Mouse (Mus musculus): ENCODE measurements around the gene Aire. TPM values are rescaled to one million over a fixed set of nuclear protein-coding genes. Genes with fewer than 3 reads are reported as not detected.
"Not testable (repeated sequence)": the region's sequence is repeated elsewhere in the genome, so short reads cannot be mapped to it uniquely, and the experiment has no call there.

Gene Aire
- total RNA-seq, 2 experiments from 2014 or later, result not detected

DNA sequence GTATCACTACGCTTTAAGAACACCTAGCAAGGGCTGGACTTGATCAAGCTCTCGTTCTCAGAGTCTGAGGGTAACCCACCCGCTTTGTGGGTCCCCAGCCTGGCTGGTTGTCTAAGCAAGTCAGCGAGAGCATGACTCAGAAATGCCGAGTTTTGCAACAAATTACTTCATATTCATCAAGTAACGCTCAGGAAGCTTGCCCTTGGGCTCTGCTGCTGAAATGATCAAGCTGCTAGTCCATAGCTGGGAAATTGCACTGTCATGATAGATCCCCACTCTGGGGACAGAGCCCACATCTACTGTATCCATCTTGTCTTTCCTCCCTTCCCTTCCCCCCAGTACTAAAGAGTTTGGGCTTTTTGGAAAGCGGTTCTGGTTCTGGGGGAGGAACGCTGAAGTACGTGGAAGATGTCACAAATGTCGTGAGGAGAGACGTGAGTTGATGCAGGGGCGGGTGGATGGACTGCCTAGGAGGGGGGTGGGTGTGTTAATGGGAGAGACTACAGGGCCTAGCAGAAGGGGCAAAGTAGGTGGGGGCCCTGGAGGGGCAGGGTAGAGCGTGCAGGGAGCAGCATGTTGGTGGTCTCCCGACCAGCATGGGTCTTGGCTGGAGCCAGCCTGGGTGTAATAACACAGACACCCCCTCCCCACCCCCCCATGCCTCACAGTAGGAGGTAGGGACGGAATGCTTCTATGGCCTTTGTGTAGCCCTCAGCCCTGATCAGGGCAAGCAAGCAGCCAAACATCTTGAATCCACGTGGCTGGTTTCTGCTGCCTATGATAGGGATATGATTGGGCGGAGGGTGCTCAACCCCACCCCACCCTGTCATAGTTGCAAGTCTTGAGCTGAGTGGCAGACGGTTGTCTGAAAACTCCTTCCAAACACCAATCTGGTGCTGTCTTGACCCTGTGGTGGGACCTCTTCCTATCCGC, 11.5 kb upstream of the Aire start:
- peak; percentile 61 to 79 for DNase-seq

DNA sequence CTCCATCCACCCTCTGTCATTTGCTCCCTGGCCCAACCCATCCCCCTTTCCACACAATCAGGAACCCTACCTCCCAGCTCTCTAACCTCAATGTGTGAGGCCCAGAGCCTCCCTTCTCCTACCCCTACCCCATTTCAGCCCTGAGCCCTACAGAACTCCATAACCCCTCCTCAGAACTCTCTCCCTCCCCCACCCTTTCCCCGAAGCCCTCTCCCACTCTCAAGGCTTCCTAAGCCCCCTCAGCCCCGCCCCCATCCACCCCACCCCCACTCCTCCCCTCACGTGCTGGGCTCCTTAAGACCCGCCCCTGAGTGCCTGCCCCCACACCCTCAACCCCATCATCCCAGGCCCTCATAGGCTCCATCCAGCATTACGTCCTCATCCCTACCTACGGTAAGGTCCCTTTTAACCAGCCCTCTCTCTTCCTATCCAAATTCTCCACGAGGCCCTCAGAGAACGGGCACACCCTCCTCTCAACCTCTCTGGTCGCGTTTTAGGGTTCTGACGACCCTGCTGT, 6.2 kb upstream of the Aire start:
- DNase-seq, result no peak

DNA sequence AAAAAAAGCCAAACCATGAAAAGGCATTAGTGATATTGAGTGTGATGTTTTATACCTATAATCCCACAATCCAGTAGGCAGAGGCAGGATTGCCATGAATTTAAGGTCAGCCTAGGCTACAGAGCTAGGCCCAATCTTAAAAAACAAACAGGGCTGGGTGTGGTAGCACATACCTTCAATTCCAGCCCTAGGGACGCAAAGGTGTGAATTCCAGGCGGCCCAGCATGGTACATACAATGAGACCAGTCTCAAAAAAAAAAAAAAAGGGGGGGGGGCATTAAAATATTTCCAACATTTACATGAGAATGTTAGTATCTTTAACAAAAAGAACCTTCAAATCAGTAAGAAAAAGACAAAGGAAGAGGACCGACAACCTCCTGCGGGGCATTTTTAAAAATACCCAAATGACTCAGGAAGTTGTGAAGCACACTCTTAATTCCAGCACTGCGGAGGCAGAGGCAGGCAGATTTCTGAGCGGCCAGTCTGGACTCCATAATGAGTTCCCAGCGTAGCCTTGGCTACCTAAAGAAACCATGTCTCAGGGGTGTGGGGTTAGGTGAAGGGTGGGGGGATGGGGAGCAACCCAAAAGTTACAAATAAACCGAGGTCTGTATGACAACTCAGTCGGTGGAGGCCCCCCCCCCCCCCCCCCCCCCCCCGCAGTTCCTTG, 4.8 kb upstream of the Aire start:
- DNase-seq, result no peak

DNA sequence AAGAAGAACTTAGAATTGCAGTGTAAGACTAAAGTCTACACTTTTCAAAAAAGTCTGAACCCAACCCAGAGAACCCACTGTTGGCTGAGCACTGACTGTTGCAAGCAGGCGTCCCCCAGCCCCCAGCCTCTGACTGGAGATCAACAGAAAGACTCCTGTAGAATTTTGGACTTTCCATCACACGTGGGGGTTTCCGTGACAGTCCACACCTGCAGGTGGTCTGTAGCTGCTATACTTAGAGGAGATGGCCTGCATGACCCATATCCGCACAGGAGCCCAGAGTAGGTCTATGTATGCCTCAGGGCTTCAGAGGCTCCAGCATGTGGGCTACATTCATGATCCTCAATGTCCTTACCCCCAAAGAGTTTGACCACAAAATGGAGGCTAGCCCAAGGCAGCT, 3.0 kb upstream of the Aire start:
- DNase-seq, result no peak

DNA sequence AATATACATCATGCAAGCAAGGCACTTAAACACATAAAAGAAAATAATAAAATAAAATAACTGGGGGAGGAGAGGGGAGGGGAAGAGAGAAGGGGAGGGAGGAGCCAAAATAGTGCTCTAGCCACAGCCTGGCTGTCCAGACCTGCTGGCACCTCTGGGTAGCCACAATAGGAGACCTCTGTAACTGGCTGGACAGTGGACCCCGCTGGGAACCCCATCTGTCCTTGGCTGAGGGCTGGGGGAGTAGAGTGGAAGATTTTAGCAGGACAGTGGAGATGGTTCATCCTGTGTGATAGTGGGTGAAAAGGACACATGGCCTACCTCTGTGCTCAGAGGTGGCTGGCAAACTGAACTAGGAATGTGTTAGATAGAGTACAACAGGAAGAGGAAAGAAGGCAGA, 1.1 kb upstream of the Aire start:
- no peak for DNase-seq

DNA sequence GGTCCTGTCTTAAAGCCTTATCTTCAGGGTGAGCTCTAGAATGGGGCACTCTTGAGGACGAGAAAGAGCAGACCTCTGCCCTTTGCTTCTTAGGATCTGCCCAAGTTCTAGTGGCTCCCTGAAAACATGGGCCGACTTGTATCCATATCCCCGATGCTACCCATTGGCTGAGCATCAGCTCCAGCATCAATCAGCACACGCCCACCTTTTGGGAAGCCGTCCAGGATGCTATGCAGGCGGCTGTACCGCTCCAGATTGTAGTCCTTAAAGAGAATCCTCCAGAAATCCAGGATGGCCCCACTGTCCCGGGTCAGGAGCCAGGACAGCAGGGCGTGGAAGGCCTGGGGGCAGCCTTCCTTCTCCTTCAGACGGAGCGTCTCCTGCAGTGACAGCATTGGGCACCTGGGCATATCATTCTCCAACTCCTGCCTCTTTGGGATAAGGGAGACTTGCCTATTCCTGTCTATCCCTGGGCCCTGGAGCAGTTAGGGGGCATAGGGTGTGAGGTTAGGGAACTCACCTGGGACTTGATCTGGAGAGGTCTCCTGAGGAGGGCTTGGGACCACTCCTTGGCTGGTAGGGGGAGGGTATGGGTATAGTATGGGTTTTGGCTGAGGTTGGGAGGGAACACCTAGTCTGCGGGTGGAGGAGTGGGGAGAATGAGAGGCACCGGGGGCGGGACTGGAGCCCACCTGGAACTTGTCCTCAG, 559 bp downstream of the Aire start:
- no peak for DNase-seq

DNA sequence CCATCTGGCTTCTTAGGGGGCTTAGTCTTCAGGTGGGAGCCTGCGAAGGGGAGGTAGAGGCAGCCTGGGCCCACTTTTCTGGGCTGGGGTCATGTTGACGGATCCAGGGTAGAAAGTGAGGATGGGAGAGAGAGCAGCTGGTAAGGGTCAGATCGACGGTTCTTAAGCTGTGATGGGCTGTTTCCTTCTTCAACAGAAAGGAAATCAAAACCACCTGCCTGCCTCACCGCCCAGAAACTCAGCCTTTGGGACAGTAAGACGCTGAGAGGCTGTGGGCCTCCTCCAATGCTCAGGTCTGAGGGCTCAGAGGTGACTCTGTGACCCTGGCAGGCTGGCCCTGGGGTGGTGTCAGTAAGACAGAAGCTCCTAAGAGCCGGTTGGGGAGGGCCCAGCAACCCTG, 1.3 kb downstream of the Aire start:
- no peak for DNase-seq

DNA sequence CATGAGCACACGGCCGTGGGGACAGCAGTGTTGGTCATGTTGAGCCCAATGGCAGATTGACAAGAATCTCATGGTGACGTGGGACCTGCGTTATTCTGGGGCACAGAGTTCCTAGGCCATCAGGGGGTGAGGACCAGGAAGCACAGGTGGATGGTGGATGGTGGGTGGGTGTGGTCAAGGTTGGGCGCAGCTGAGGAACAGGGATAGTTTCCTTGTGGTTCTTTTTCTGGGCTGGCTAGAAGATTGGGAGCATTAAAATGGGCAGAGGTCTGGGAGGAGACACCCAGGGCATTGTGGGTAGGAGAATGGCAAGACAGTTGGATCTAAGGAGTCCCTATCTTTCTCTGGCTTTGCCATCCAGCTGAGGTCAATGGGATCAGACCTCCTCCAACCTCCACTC, 1.8 kb downstream of the Aire start, which contains the start of gene Dnmt3l:
Gene Dnmt3l, plus strand, starts transcription at position 301 of the 400 bp plus-strand sequence.
- DNase-seq, result no peak

DNA sequence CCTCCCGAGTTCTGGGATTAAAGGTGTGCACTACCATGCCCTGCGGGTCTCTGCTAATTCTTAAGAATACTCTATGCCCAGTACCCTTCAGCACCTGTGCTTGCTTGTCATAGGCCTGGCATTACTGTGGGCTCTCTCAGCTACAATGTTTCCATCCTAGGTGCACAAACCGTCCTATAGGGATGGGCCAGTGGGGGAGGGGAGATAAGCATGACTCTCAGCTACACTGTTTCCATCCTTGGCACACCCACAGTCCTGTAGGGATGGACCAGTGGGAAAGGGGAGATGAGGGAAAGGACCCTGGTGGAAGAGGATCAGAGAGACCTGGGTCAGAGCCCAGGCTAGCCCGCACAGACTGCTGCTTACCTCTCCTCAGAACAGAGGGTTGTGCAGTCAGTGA, 6.3 kb downstream of the Aire start:
- DNase-seq, result no peak

DNA sequence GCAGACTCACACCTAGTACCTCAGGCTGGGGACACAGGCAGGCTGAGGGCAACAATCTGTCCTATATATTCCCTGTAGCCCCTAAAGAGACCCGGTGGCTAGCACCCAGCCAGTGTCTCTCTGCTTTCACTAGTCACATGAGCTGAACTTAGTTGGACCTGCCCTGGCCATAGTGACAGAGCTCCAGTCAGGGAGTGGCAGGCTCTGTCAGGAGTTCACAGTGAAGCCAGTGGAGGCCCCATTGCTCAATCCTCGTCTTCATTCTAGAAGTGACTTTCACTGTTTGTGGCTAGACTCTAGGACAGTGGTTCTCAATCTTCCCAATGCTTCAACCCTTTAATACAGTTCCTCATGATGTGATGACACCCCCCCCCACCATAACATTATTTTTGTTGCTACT, 11.4 kb downstream of the Aire start:
- DNase-seq, result no peak

DNA sequence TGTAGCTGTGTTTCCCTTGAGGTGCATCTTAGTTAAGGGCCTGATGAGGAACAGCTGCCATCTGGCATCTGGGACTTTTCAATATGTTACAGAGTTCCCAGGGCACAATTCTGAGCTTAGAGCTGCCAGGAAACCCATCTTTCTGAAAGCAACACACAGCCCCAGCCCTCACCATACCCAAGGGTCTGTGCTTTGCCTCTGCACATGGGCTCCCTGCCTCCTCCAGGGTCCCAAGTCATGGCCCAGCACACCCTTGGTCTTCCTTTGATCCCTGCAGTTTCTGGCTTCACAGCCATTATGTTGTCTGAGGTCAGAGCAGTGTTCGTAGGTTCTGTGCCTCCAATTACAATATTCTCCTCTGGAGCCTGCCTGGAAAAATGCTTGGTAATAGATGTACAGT, 14.3 kb downstream of the Aire start:
- DNase-seq, result no peak

DNA sequence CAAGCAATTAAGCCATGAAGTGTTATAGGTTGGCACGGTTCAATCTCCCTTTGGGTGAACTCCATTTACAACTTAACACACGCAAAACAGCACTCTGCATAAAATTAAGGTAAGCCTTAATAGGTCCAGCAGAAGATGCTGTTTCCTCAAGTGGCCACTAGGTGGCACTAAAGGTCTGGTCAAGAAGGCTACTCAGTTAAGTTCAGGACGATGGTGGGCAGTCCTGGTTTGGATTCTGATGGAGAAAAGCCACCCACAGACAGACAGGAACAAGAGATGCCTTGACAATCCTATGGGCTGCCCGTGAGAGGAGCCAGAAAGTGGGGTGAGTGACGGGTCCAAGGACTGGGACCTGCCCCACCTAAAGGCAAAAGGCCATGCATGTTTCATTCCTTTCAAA, 15.3 kb downstream of the Aire start:
- peak; percentile 70 to 84 for DNase-seq

DNA sequence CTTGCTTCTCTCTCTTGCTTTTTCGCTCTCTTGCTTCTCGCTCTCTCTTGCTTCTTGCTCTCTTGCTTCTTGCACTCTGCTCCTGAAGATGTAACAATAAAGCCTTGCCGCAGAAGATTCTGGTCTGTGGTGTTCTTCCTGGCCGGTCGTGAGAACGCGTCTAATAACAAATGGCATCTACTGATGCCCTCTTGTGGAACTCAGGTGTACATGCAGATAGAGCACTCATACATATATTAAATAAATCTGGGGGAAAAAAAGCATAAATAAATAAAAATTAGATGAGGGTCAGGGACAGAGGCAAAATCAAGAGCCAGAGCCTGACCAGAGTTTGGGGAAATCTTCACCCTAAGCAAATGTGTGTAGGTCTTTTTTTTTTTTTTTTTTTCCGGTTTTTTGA, 18.0 kb downstream of the Aire start:
- not testable (repeated sequence) for DNase-seq

DNA sequence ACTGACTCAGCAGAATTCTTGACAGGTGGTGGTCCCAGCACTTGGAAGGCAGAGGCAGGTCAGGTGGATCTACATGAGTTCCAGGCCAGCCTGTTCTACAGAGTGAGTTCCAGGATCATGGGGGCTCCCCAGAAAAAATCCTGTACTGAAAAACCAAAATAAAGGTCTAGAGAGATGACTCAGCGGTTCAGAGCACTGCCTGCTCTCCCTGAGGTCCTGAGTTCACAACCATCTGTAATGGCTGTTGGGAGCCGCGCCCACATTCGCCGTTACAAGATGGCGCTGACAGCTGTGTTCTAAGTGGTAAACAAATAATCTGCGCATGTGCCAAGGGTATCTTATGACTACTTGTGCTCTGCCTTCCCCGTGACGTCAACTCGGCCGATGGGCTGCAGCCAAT, 23.4 kb downstream of the Aire start:
- not testable (repeated sequence) for DNase-seq

DNA sequence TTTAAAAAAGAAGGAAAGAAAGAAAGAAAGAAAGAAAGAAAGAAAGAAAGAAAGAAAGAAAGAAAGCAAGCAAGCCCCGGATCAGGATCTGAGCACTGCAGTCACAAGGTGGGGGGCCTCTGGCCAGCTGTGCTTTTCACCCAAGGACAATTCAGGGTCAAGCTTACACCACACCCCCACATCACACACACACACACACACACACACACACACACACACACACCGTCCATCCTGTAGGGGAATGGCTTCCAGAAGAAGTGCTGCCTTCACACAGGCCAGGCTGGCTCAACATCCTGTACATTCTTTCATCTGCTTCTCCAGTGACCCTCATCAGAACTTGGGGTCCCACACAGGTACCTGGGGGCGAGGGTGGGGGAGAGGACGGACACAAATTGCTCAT, 24.1 kb downstream of the Aire start:
- DNase-seq, result no peak

DNA sequence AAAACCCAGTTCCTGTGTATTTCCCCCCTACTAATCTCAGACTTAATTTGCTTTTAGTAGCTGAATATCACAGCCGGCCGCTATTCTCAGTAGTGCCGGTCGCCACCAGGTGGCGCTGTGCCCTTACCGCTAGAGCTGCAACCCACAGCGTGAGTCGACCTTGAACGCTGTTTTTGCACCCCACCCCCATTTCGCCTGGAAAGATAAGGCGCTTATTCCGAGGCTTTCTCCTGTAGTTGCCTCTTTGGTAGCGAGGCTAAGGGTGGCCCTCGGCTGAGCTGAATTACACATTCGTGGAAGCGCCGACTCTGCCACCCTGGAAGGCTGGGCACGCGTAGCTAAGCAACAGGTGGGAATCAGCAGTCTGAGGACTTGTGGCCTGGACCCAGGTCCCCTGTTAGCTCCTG, 24.6 kb downstream of the Aire start:
- DNase-seq, result peak; percentile 74 to 89

DNA sequence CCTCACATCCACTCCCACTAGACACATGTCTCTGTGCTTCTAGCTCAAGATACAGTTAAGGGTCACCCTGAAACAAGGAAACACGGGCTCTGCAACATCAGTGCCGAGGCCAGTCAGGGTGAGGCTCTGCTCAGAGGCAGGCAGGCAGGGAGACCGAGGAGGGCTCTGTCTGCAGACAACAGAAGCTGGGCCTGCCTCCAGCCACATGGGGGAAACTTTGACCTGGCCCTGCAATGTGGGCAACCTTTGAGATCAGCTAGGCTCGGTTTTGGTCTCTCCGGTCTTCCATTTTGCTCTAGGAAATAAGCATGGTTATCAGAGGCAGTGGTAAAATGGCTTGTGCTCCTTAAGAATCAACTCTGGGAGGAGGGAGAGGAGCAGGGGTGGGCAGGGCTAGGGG, 27.0 kb downstream of the Aire start:
- no peak for DNase-seq

DNA sequence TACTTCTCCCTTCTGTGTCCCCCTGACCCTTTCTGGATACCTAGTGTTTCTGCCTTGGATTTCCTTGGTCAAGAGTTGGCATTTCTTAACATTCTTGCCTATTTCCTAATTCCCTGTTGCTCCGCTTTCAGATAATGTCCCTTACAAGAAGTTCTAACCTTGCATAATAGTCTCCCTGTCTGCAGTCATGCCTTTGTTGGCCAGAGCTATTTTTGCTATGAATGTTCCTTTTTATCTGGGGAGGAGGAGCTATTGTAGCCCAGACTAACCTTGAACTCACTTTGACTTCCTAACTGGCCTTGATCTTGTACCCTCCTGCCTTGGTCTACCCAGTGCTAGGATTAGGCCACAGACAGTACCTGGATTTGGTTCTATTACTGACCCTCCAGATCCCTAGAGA, 27.9 kb downstream of the Aire start:
- DNase-seq, result peak in 1 of 2 experiments; percentile 67

DNA sequence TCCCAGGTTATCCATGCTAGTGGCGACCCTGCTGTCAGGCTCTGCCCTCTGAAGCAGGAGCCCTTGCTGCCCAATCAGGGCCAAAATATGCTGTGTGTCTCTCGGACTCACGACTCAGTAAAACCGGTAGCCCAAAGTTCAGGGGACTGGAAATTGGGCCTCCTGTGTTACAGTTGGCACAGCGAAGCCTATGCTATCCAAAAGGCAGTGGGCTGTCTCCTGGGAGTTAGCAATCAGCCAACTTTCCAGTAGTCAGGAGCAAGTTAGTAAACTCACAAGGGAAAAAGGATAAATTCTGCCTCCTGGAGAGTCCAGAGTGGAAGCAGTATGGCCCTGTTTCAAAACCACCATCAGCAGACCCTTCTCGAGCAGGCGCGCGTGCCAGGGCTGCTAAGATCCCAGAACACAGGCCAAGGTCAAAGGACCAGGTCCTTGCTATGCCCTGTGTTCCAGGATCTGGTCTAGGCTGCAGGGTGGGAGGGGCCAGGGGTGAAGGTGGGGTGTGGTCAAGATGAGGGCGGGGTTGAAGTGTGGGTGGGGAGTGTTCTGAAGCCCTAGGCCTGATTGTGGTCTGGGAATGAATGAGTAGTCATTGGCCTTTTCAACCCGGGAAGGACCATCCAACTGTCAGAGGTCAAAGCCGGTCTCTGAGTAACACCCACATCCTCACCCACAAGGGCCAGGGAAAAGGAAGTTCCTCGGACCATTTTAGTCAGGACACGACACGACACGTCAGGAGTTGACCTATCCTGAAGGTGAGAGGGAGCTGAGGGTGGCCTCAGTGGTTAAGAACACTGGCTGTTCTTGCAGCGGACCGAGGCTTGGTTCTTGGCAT, 30.5 kb downstream of the Aire start:
- peak in 1 of 2 experiments; percentile 43 for DNase-seq

DNA sequence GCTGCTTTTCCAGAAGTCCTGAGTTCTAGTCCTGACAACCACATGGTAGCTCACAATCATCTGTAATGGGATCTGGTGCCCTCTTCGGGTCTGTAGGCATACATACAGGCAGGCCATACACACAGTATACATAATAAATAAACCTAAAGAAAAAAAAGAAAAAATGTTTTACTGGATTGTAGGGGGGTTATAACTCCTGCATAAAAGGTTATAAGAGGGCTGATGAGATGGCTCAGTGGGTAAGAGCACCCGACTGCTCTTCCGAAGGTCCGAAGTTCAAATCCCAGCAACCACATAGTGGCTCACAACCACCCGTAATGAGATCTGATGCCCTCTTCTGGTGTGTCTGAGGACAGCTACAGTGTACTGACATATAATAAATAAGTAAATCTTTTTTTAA, 32.3 kb downstream of the Aire start:
- not testable (repeated sequence) for DNase-seq

DNA sequence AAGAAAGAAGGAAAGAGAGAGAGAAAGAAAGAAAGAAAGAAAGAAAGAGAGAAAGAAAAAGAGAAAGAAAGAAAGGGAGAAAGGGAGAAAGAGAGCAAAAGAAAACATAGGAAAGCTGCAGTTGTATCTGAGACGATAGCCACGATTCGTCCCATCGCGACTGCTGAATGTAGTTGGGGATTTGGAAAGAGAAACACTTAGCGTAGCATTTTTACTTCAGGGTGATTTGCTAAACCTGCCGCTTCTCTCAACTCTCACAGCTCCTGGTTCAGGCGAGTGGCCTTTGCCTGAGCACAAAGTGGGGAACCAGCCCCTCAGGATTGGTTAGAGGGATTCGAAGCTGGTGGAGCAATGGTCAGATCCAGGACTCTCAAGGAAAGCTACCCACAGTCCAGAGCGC, 33.1 kb downstream of the Aire start:
- DNase-seq, result no peak

DNA sequence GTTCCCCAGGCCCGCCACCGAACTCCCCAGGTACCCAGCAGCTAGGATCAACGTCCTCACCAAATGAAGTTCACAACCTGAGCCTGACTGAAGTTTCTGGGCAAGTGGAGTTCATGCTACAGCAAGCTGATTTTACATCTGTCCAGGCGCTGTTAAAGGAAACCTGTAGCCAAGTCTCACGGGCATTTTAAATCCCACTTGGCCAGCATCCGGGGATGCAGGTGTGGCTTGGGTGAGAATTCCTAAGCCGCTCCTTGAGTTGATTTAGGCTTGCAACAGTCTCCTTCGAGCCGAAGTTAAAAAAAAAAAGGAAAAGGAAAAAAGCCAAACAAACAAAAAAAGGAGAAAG, 33.5 kb downstream of the Aire start, which contains the start of gene Pfkl:
Gene Pfkl, minus strand, starts transcription at position 139 of the 349 bp plus-strand sequence.
- DNase-seq, result no peak
